Mouse (Mus musculus) C2C12 (cell line): ENCODE measurements around the gene Fabp6.

Source experiments
- CEBPB ChIP-seq: IDR thresholded peaks from one replicate; pipeline ENCODE4 v1.6.1; 2011; ENCODE audit warnings: low read depth, mild to moderate bottlenecking, control low read depth, moderate library complexity
- CTCF ChIP-seq: IDR thresholded peaks from one replicate; pipeline ENCODE4 v1.5.1; 2011; ENCODE audit not compliant: control insufficient read depth, insufficient read depth, insufficient read length
- MAX ChIP-seq: IDR thresholded peaks from one replicate; pipeline ENCODE4 v1.6.1; 2011; ENCODE audit warnings: mild to moderate bottlenecking, control low read depth
- MYOD1 ChIP-seq: IDR thresholded peaks from one replicate; pipeline ENCODE4 v1.6.1; 2011; ENCODE audit warnings: low read depth; ENCODE audit not compliant: control insufficient read depth, insufficient read length
- MYOG ChIP-seq: IDR thresholded peaks from one replicate; pipeline ENCODE4 v1.6.1; 2011; ENCODE audit not compliant: control insufficient read depth, insufficient read length; ENCODE audit errors: extremely low read depth
- USF1 ChIP-seq: IDR thresholded peaks from one replicate; pipeline ENCODE4 v1.6.1; 2011; ENCODE audit warnings: low read depth, mild to moderate bottlenecking, control low read depth, moderate library complexity

DNA sequence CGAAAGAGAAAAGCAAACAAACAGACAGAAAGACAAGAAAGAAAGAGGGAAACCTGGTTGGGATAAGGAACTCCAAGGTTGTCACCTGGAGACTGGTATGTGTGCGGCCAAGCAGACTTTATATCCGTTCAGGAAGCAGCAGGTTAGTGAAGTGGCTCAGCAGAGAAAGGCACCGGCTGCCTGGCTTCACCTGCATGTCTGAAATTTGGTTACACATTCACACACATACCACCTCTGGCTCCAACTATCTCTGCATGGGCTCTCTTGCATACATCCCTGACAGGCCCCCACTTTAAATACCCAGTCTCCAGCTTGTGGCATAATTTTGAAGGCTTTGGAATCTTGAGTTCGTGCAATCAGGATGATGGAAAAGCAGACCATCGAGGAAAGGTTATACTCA, 4.5 kb upstream of the Fabp6 start:
- TF ChIP-seq CTCF (no peak), MAX (no peak), MYOD1 (no peak), USF1 (no peak), CEBPB (no peak), MYOG (no peak)
